Mouse (Mus musculus): ENCODE measurements at regions not wholly inside any gene's neighbourhood (a gene's known extent, or its start where the extent isn't known, plus 50 kb on each side); places are given as distances from the start of the nearest gene placed in this dataset.

- DNase-seq (ENCODE audit: low spot score) = no peak
Observed at GRCm38 (mm10) chr4:64599222-64599621, 524.8 kb upstream of the Pappa start.

DNA sequence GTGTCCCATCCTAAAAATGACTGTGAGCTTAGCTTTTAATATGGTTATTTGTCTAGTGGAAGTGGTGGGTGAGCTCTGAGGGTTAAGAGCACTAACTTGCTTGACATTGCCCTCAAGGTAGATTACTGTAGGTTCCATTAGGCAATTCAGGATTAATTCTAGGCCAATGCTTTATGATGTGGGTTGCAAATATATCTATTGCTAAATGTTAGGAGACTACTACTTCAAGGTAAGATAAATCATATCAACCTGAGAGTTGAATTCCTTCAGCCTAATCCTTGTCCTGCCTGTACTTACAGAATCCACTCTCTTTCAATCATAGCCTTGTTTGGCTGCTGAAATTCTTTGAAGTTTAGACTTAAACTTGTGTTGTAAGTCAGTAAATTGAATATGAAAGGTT, 501.2 kb upstream of the Pappa start:
- no peak for DNase-seq (ENCODE audit: low spot score)

DNA sequence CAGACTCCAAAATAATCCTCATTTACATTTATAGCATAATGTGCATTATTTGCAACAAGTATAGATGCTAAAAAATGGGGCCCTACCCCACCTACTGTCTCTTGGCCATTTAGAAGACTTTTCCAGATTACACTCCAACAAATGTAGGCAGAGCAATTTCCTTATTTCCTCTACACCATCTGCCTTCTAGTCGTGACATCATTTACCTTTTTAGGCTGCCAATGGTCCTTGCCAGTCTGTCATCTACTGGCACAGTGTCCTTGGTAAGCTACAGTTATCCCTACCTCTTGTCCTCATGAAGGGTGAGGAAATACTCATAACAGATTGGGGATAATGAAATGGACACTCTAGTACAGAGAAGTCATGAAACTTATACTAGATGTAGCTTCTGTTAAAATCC, 491.8 kb upstream of the Pappa start:
- DNase-seq (ENCODE audit: low spot score) = no peak

DNA sequence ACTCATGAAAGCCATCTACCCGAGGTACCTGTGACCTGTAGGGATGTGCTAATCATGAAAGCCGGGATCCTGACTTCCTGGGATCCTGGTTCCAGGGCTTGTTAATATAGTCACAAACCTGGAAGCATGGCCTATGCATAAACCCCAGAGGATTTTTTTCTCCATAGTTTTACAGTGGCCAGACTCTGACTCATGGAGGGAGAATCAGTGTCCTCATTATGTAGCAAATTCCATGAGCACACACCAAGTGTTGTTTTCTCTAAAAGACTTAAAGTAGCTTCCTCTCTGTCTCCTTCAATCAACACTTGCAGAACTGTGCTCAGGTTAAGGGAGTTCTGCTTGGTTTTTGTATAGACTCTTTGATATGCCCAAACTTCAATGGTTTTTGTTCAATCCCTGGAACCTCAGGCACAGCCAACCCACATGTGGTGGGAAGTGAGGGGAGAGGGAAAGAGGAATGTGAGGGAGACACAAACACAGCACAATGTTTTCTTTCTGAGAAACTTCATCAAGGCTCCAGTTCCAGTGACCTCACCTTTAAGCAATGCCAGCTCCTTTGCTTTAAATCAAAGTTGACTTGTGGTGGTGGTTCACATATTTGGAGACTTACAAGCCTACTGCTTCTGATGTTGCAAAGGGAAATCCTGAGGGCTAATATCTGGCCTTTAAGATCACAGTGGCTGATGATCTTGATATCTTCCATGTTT, 488.6 kb upstream of the Pappa start:
- no peak for DNase-seq (ENCODE audit: low spot score)

GRCm38 (mm10) chr4:64640056-64640455, 483.9 kb upstream of the Pappa start:
- no peak for DNase-seq (ENCODE audit: low spot score)

DNA sequence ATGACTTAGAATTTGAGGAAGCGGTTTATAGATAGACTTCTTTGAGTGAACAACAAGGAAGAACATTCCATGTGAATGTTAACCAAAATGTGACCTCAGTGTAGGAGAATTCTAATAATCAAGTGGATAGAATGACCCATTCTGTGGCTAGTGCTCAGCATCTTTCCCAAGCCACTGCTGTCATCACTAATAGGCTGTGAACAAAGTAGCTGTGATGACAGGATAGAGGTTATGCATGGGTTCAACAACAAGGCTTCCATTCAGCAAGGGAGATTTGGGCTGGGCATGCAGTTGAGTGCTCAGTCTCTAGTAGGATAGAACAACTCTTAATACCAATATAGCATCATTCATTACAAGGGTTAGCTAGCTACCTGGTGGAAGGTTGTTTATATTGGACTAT, 483.0 kb upstream of the Pappa start:
- DNase-seq (ENCODE audit: low spot score) = no peak

DNA sequence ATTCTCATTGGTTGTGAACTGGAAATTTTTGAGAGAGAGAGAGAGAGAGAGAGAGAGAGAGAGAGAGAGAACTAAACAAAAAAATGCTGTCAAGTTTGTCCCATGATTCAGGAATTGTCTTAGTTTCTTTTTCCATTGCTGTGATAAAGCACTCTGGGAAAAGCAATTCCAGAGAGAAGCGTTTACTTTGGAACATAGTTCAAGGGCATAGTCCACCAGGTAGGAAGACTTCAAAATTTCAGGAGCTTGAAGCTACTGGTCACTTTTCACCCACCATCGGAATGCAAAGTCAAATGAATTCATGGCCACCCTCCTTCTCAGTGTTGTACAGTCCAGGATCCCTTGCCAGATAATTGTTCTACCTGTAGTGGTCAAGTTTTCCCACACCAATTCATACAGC, 478.8 kb upstream of the Pappa start:
- DNase-seq (ENCODE audit: low spot score) = no peak

DNA sequence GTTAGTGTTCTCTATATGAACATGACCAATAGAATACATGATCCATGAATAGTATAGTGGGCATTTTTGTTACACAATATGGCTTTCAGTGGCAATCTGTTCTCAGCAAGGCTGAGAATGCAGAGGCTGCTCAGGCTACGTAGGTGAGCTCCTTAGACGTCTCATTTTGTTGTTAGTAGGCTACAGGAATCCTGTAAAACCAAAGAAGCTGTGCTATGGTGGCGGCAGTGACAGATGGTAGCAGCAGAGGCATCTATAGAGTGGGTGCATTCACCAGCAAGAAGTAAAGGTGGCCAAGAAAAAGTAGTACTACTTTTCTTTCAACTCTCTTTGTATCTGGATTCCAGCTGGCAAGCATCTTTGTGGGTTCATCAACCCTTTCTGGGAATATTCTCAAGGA, 469.8 kb upstream of the Pappa start:
- no peak for DNase-seq (ENCODE audit: low spot score)

DNA sequence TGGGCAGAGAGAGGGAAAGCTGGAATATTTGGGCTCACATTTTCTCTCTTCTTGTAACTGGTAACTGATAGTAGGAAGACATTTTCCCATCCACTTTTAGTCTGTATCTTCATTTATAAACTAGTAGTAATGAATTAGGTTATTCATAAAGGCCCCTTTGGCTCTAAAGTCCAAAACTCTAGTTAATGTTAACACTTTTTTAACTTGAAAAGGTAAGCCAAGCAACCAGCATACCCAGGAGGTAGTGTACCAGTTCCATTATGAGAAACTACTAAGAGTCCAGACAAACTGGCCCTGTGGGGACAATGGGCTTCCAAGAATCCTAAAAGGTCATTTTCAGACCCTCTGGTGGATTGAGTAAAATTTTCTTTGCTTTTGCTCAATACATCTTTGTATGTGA, 468.4 kb upstream of the Pappa start:
- no peak for DNase-seq (ENCODE audit: low spot score)

- no peak for DNase-seq (ENCODE audit: low spot score)
Observed at GRCm38 (mm10) chr4:64663722-64664121, 460.3 kb upstream of the Pappa start.

GRCm38 (mm10) chr4:64667998-64668397, 456.0 kb upstream of the Pappa start:
- no peak for DNase-seq (ENCODE audit: low spot score)

DNA sequence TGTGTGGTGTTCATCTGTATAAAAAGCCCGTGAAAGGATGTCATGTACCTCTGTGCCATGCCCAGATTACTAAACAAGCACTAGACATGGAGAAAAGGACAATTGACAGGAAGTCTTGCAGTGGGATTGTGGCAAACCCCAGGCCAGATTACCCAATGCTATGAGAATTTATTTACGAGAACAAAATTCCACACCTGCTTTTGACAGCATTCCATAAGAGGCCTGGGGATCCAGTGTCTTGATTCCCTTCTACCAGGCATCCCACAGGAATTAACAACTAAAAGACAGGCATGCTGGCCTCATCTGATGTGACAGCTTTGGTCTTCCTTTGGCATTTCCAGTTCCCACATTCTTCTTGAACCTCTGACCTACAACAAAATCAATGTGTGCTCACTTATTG, 454.3 kb upstream of the Pappa start:
- DNase-seq (ENCODE audit: low spot score) = no peak

DNA sequence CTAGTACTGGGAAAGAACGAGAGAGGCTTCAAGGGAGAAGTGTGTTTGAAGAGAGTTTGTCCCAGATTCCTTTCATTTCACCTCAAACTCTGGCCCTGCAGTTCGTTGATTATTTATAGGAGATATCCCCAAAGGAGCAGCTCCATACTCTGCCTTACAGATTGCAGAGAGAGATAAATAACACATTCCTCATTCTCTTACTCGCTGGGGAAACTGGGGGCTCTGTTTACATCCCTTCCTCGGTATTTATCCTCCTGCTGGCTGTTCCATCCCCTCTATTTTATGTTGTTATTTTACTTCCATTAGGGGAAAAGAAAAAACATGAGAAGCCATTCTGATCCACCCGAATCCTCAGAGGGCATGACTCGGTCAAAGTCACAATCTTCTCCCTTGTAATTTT, 447.5 kb upstream of the Pappa start:
- DNase-seq (ENCODE audit: low spot score) = peak; percentile 19

- peak; percentile 11 for DNase-seq (ENCODE audit: low spot score)
Observed at GRCm38 (mm10) chr4:64676881-64677280, 447.1 kb upstream of the Pappa start.

DNA sequence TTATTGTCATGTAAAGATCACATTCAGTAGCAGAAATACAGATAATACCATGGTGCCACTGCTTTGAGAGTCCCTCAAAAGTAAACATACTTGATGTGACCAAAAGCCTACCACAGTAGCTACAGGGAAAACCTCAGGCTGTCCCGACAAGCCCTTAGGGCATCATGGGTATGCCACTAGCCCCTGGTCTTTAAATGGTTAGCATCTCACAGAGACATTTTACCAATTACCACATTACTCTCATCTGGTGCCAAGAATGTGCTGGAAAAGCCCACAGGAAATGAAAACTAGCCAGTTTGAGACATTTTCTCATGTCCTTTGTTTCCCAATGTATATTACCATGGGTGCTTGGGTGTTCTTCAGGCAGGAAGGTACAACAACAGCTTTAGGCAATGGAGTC, 439.3 kb upstream of the Pappa start:
- no peak for DNase-seq (ENCODE audit: low spot score)

DNA sequence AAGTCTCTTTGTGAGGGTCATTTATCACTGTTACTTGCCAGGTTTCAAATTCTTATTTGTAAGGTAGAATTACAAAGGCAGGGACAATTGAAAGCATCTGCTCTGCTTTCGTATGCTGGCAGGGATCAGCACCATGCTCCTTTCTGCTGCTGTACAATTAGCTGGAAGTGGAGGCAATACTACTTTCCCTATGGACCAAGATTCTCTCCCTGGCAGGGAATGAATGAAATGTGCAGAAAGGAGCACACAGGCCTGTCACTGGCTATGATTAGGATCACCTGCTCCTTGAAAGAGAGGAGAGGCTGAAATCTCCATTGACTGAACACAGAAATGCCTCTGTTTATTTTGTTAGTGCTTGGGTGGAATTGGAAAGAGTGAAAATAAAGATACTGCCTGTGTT, 427.8 kb upstream of the Pappa start:
- no peak for DNase-seq (ENCODE audit: low spot score)

DNA sequence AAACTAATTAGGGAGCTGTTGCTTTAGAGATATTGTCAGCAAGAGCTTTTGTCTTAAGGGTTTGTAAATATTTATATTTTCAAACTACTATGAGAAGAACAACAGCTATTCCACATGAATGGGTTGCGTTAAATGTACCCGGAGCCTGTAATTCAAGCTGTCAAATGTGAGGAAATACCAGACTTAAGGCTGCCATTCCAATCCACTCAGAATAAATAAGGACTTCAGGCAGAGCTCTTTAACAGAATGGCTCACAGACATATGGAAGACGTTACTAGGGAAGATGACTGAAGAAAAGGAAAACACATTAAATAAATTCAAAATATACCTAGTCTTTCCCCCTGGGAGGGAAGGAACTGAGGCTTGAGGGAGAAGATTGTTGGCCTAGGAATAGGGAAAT, 400.7 kb upstream of the Pappa start:
- no peak for DNase-seq (ENCODE audit: low spot score)

- no peak for DNase-seq (ENCODE audit: low spot score)
Observed at GRCm38 (mm10) chr4:64724851-64725250, 399.1 kb upstream of the Pappa start.

- DNase-seq (ENCODE audit: low spot score) = no peak
Observed at GRCm38 (mm10) chr4:64755986-64756385, 368.0 kb upstream of the Pappa start.

GRCm38 (mm10) chr4:64768610-64769009, 355.4 kb upstream of the Pappa start:
- no peak for DNase-seq (ENCODE audit: low spot score)

DNA sequence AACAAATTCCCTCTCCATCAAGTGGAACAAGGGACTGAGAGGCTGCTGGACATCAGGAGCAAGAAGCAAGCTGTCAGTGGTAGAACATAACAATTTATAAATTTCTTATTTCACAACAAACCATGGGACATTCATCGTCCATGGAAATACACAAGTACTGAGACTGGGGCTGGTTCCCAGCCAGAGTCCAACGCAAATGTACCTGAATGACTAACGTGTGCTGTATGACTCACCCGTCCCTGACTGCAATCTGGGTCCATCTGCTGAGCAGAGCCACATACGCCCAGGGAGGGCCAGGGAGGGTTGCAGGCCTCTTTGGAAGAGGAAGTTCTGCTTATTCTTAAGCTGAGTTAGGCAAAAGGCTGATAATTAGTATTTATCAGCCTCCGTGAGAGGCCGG, 320.1 kb upstream of the Pappa start:
- DNase-seq (ENCODE audit: low spot score) = no peak

- DNase-seq (ENCODE audit: low spot score) = peak; percentile 1
Observed at GRCm38 (mm10) chr4:64804996-64805395, 319.0 kb upstream of the Pappa start.

GRCm38 (mm10) chr4:64807148-64807547, 316.8 kb upstream of the Pappa start:
- no peak for DNase-seq (ENCODE audit: low spot score)

DNA sequence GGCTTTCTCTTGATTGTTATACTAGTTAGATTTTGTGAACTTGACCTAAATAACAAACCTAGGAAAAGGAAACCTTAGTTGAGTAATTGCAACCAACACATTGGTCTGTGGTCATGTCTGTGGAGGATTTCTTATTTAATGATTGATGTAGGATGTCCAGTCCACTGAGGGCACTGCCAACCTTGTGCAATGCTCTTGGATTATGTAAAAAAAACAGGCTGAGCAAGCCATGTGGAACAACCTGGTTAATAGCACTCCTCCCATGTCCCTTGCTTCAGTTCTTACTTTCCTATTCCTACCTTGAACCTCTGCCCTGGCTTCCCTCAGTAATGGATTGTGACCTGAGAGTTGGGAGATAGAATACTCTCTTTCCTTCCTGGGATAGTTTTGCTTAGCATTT, 312.0 kb upstream of the Pappa start:
- no peak for DNase-seq (ENCODE audit: low spot score)

DNA sequence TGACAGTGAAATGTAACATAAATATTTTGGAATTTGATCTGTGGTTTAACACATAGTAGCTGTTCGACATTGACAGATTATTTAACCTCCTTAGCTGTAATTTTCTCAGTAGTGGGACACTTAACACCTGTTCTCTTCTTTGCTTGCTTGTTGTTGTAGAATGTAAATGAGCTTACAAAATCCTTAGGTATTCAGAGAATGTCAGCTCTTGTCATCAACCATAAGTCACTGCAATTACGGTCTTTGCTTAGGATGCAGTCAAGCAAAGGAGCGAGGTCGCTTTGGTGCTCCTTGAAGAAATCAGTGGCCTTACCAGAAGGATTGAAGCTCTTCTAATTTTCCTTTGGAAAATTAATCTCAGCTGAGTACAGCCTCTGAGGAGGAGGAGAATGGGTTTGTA, 311.2 kb upstream of the Pappa start:
- no peak for DNase-seq (ENCODE audit: low spot score)

Measured in retina, embryonic 14.5 days (tissue).